Mouse (Mus musculus) lung, embryonic 16.5 days (tissue): ENCODE results near the gene Pfdn2. TPM values are rescaled to one million over a fixed set of nuclear protein-coding genes. Genes with fewer than 3 reads are reported as not detected.
A peak's percentile ranks its signal among the peaks of the same experiment; 100 is the strongest.

Experiments used
- ATAC-seq: fragments of 200-750 bp; cut with Nextera tagmentation; 2 replicates; pipeline ENCODE4 v1.8.0; 2017; ENCODE audit warnings: low read depth, mild to moderate bottlenecking, moderate library complexity
- H3K27ac ChIP-seq: fragments of 300-500 bp; sonication (generic); 2 replicates; pipeline ENCODE4 v1.5.1; 2014; ENCODE audit warnings: mild to moderate bottlenecking, control low read depth, low read length
- H3K27me3 ChIP-seq: fragments of 300-500 bp; sonication (generic); 2 replicates; pipeline ENCODE4 v1.6.1; 2014; ENCODE audit warnings: low read depth, low read length, mixed read lengths; ENCODE audit not compliant: control insufficient read depth, insufficient read depth
- H3K36me3 ChIP-seq: fragments of 300-500 bp; sonication (generic); 2 replicates; pipeline ENCODE4 v1.6.1; 2014; ENCODE audit warnings: low read length; ENCODE audit not compliant: control insufficient read depth, insufficient read depth
- H3K4me1 ChIP-seq: fragments of 300-500 bp; sonication (generic); replicated peaks from 2 replicates; pipeline ENCODE4 v1.6.1; 2014; ENCODE audit warnings: low read length, mixed read lengths; ENCODE audit not compliant: control insufficient read depth, insufficient read depth
- H3K4me2 ChIP-seq: fragments of 300-500 bp; sonication (generic); 2 replicates; pipeline ENCODE4 v1.6.1; 2014; ENCODE audit warnings: low read depth, low read length, control low read depth
- H3K4me3 ChIP-seq: fragments of 300-500 bp; sonication (generic); 2 replicates; pipeline ENCODE4 v1.5.1; 2014; ENCODE audit warnings: mild to moderate bottlenecking, low read length, control low read depth
- H3K9ac ChIP-seq: fragments of 300-500 bp; sonication (generic); 2 replicates; pipeline ENCODE4 v1.6.1; 2014; ENCODE audit warnings: low read length, control low read depth
- H3K9me3 ChIP-seq: fragments of 300-500 bp; sonication (generic); 2 replicates; pipeline ENCODE4 v1.6.1; 2016; ENCODE audit warnings: low read length; ENCODE audit not compliant: control insufficient read depth
- WGBS: fragments of 180-500 bp; shearing (Covaris S2); extraction: QIAGEN DNeasy Blood & Tissue Kit; methylation state at CpG from one replicate; pipeline ENCODE4 v1.1.7; 2014; 5-methylcytosine and 5-hydroxymethylcytosine counted together
- polyA plus RNA-seq: library from polyadenylated mRNA; unstranded; fragments of >200 nt; fragmentation: Nextera tagmentation; extraction: Ambion mirVana; gene quantifications from 2 replicates; pipeline ENCODE4 v1.2.1, GENCODE M21; 2015

Gene Pfdn2
- polyA plus RNA-seq, 1 experiment from 2014 or later = 99.8 TPM

GRCm38 (mm10) chr1:171365934-171366333 lies 20.5 kb downstream of the Pfdn2 start:
- ATAC-seq = no peak
- Histone ChIP-seq H3K27ac (no peak overlapping the region), H3K9ac (no peak overlapping the region), H3K4me3 (no peak overlapping the region), H3K9me3 (no peaks in the 10 kb centered on the region), H3K4me2 (no peak overlapping the region), H3K4me1 (0 out of 2 replicates have a peak, but pooled peaks cover 2% of the 10 kb centered on the region), H3K36me3 (no peaks in the 10 kb centered on the region), H3K27me3 (no peaks in the 10 kb centered on the region)
- 45% methylated on average over 7 of the region's 7 CpGs for WGBS

DNA sequence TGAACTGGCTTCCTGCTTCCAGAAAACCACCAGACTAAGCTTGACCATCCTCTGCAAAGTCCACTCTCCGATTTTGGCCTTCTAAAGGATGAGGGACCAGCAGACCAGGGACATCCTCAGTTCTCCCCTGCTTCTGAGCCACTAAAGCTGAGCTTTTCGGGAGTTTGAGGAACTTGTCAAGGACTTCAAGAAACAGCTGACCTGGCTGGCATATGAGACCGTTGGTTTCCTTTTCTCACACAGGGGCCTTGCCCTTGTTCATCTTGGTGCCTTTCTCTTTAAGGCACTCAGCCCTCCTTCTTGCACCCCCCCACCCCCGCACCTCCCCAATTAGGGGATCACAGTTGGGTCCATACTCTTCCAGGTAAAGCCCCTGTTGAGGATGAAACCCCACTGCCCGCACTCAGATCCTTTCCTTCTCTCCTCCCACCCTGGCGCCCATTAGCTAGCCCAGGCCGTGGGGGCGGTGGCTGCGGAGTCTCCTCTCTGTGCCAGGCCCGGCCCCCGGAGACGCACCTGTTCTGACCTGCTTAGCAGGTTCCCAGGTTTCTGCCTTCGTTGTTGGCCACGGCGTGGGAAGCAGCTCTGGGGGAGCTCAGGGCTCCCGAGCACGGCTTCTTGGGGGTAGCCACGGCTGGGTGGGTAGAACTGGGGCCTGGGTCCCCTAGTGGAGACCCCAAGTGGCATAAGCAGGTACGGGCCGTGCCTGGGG lies 24.5 kb downstream of the Pfdn2 start, which contains the start of gene Nectin4:
TSS of gene Nectin4 (plus strand) at position 255 of the 712 bp plus-strand sequence.
- 24% methylated on average over 20 of the region's 20 CpGs for WGBS
- Histone ChIP-seq H3K9me3 (no peaks in the 10 kb centered on the region), H3K36me3 (no peaks in the 10 kb centered on the region), H3K27me3 (no peaks in the 10 kb centered on the region), H3K27ac (peak within 1 kb of the TSS; percentile 60; the same call in 1 of the 2 replicates), H3K4me1 (peaks cover 4% of the 10 kb centered on the region; the same call in 1 of the 2 replicates), H3K4me2 (peak within 1 kb of the TSS; percentile 52), H3K4me3 (peak within 1 kb of the TSS; percentile 36), H3K9ac (peak within 1 kb of the TSS; percentile 63)
- ATAC-seq = peak; percentile 85

DNA sequence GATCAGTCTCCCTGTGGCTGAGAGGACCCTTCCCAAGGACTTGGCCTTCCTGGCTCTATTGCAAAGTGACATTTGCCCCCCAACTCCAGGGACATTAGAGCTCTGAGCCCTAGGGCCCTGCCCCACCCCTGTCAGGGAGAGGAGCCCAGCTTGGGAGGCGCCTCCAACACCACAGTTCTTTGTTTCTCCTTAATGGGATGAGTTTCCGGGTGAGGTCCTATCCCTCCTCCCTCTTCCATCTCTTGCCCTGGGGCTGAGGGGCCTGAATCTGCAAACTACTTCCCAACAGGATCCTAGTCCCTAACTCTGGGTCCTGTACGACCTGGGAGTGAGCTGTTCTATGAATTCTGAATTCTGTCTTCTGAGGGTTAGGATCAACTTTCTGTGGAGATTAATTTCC lies 27.4 kb downstream of the Pfdn2 start:
- WGBS = 67% methylated on average over 3 of the region's 3 CpGs
- no peak for ATAC-seq

DNA sequence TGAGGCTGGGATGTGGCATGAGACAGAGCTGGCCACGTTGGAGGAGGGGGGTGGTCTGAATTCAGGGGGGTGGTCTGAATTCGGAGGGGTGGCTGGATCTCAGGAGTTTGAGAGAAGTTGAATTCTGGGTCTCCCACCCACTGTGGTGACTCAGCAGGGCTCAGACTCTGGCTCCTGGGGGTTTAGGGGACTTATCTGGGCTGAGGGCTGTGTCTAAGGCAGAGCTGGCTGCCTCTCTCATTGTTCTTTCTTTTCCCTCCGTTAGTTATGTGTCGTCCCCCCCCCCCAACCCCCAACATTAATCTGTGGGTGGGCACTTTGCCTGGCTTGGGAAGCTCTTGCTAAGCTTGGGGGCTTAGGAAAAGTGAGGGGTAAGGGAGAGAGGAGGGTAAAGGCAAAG lies 28.5 kb downstream of the Pfdn2 start:
- H3K27me3 ChIP-seq = no peaks in the 10 kb centered on the region
- no peak for ATAC-seq
- H3K9ac ChIP-seq = no peak overlapping the region
- H3K4me1 ChIP-seq = peaks cover 11% of the 10 kb centered on the region; the same call in 1 of the 2 replicates
- H3K4me3 ChIP-seq = no peak overlapping the region
- H3K4me2 ChIP-seq = no peak overlapping the region
- no peaks in the 10 kb centered on the region for H3K9me3 ChIP-seq
- no peak overlapping the region for H3K27ac ChIP-seq
- no peaks in the 10 kb centered on the region for H3K36me3 ChIP-seq
- WGBS = 8% methylated on average over 4 of the region's 4 CpGs

More for the DNA sequence above, 27.4 kb downstream of the Pfdn2 start:
- Histone ChIP-seq H3K9ac (no peak overlapping the region), H3K4me2 (no peak overlapping the region), H3K4me3 (no peak overlapping the region), H3K27me3 (no peaks in the 10 kb centered on the region), H3K36me3 (no peaks in the 10 kb centered on the region), H3K27ac (no peak overlapping the region), H3K4me1 (peaks cover 11% of the 10 kb centered on the region; the same call in 1 of the 2 replicates), H3K9me3 (no peaks in the 10 kb centered on the region)

- H3K4me1 ChIP-seq = peaks cover 16% of the 10 kb centered on the region
- peaks cover 2% of the 10 kb centered on the region; the same call in 1 of the 2 replicates for H3K27me3 ChIP-seq
- H3K36me3 ChIP-seq = no peaks in the 10 kb centered on the region
- H3K9me3 ChIP-seq = no peaks in the 10 kb centered on the region
- no peak overlapping the region for H3K9ac ChIP-seq
- WGBS = 33% methylated on average over 9 of the region's 9 CpGs
- H3K4me2 ChIP-seq = peak overlapping the region; percentile 19; the same call in 1 of the 2 replicates
- peak; percentile 87 for ATAC-seq
- H3K27ac ChIP-seq = peak overlapping the region; percentile 47; the same call in 1 of the 2 replicates
- no peak overlapping the region for H3K4me3 ChIP-seq
Measured at GRCm38 (mm10) chr1:171375646-171376097, 30.2 kb downstream of the Pfdn2 start.

DNA sequence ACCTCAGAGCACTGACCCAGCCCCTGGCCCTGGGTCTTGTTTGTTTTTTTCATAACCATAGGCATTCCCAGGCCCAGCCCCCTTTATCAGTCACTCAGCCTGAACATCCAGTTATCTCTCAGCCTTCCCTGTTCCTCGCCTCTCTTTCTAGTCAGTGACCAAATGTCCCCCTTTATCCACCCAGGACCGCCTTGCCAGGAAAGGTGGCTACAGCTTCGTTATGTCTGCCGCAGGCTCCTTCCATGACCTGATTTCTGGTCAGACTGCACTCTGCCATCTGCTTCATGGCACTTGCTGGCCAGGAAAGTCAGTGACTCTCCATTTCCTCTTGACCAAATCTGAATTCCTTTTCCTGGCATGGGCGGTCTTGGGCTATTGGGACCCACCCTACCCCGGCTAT lies 32.8 kb downstream of the Pfdn2 start:
- WGBS = 81% methylated on average over 6 of the region's 6 CpGs
- H3K4me2 ChIP-seq = no peak overlapping the region

GRCm38 (mm10) chr1:171379935-171380599 lies 34.6 kb downstream of the Pfdn2 start:
- peak overlapping the region; percentile 26 for H3K4me3 ChIP-seq
- H3K4me2 ChIP-seq = peak overlapping the region; percentile 53
- peaks cover 2% of the 10 kb centered on the region; the same call in 1 of the 2 replicates for H3K27me3 ChIP-seq
- no peaks in the 10 kb centered on the region for H3K9me3 ChIP-seq
- WGBS = 3% methylated on average over 31 of the region's 31 CpGs
- no peak overlapping the region for H3K27ac ChIP-seq
- peak; percentile 73 for ATAC-seq
- no peaks in the 10 kb centered on the region for H3K36me3 ChIP-seq
- peaks cover 11% of the 10 kb centered on the region for H3K4me1 ChIP-seq
- H3K9ac ChIP-seq = peak overlapping the region; percentile 29; the same call in 1 of the 2 replicates

More for the DNA sequence above, 32.8 kb downstream of the Pfdn2 start:
- Histone ChIP-seq H3K27me3 (peaks cover 2% of the 10 kb centered on the region; the same call in 1 of the 2 replicates), H3K27ac (no peak overlapping the region), H3K4me1 (peaks cover 14% of the 10 kb centered on the region), H3K4me3 (no peak overlapping the region), H3K36me3 (no peaks in the 10 kb centered on the region), H3K9ac (no peak overlapping the region), H3K9me3 (no peaks in the 10 kb centered on the region)
- no peak for ATAC-seq

- H3K4me1 ChIP-seq = peaks cover 5% of the 10 kb centered on the region
- H3K27ac ChIP-seq = no peak overlapping the region
- no peak overlapping the region for H3K4me2 ChIP-seq
- H3K9me3 ChIP-seq = no peaks in the 10 kb centered on the region
- 80% methylated on average over 11 of the region's 11 CpGs for WGBS
- H3K27me3 ChIP-seq = peaks cover 2% of the 10 kb centered on the region; the same call in 1 of the 2 replicates
- no peak overlapping the region for H3K9ac ChIP-seq
- no peak overlapping the region for H3K4me3 ChIP-seq
- ATAC-seq = no peak
- H3K36me3 ChIP-seq = no peaks in the 10 kb centered on the region
Measured at GRCm38 (mm10) chr1:171382096-171382620, 36.7 kb downstream of the Pfdn2 start.

GRCm38 (mm10) chr1:171384361-171384760 lies 38.9 kb downstream of the Pfdn2 start:
- Histone ChIP-seq H3K4me1 (peaks cover 5% of the 10 kb centered on the region), H3K4me3 (no peak overlapping the region), H3K27ac (no peak overlapping the region), H3K4me2 (no peak overlapping the region), H3K27me3 (peaks cover 2% of the 10 kb centered on the region; the same call in 1 of the 2 replicates), H3K36me3 (no peaks in the 10 kb centered on the region), H3K9me3 (no peaks in the 10 kb centered on the region), H3K9ac (no peak overlapping the region)
- no peak for ATAC-seq
- 58% methylated on average over 9 of the region's 9 CpGs for WGBS
